Mouse (Mus musculus) limb, embryonic 14.5 days (tissue): Measurements from ENCODE around the gene Adgra3. TPM values are rescaled to one million over a fixed set of nuclear protein-coding genes. Genes with fewer than 3 reads are reported as not detected.
A peak's percentile ranks its signal among the peaks of the same experiment; 100 is the strongest.

Experiments
- ATAC-seq: fragments of 200-750 bp; cut with Nextera tagmentation; 2 replicates; pipeline ENCODE4 v1.8.0; 2017; ENCODE audit warnings: low read depth, moderate number of reproducible peaks, moderate TSS enrichment; ENCODE audit not compliant: low FRiP score
- DNase-seq: peaks from one replicate; pipeline ENCODE4 v3.0.0-alpha.2; 2015; ENCODE audit warnings: low spot score
- H3K27ac ChIP-seq: fragments of 300-500 bp; sonication (generic); replicated peaks from 2 replicates; pipeline ENCODE4 v1.5.1; 2014; ENCODE audit warnings: low read depth, mild to moderate bottlenecking, low read length, moderate library complexity, mixed read lengths
- H3K27me3 ChIP-seq: fragments of 300-500 bp; sonication (generic); 2 replicates; pipeline ENCODE4 v1.6.1; 2014; ENCODE audit warnings: low read length, mixed read lengths; ENCODE audit not compliant: control insufficient read depth, insufficient read depth
- H3K36me3 ChIP-seq: fragments of 300-500 bp; sonication (generic); 2 replicates; pipeline ENCODE4 v1.6.1; 2014; ENCODE audit warnings: mild to moderate bottlenecking, low read length, moderate library complexity, mixed read lengths; ENCODE audit not compliant: control insufficient read depth, insufficient read depth
- H3K4me1 ChIP-seq: fragments of 300-500 bp; sonication (generic); 2 replicates; pipeline ENCODE4 v1.6.1; 2014; ENCODE audit warnings: antibody characterized with exemption, low read length, mixed read lengths; ENCODE audit not compliant: control insufficient read depth, insufficient read depth
- H3K4me2 ChIP-seq: fragments of 300-500 bp; sonication (generic); replicated peaks from 2 replicates; pipeline ENCODE4 v1.6.1; 2014; ENCODE audit warnings: low read depth, mild to moderate bottlenecking, low read length, moderate library complexity; ENCODE audit not compliant: severe bottlenecking
- H3K4me3 ChIP-seq: fragments of 300-500 bp; sonication (generic); replicated peaks from 2 replicates; pipeline ENCODE4 v1.5.1; 2014; ENCODE audit warnings: low read length
- H3K9ac ChIP-seq: fragments of 300-500 bp; sonication (generic); 2 replicates; pipeline ENCODE4 v1.6.1; 2014; ENCODE audit warnings: mild to moderate bottlenecking, low read depth, low read length, moderate library complexity; ENCODE audit not compliant: severe bottlenecking
- H3K9me3 ChIP-seq: fragments of 300-500 bp; sonication (generic); 2 replicates; pipeline ENCODE4 v1.6.1; 2016; ENCODE audit warnings: low read length; ENCODE audit not compliant: control insufficient read depth
- POLR2A ChIP-seq: fragments of 200-500 bp; IDR thresholded peaks from 2 replicates; pipeline ENCODE4 v1.8.0; 2012; ENCODE audit warnings: inconsistent platforms, mild to moderate bottlenecking, moderate library complexity, borderline replicate concordance; ENCODE audit not compliant: insufficient read depth, insufficient read length; ENCODE audit errors: extremely low read depth
- WGBS: fragments of 180-500 bp; shearing (Covaris S2); extraction: QIAGEN DNeasy Blood & Tissue Kit; methylation state at CpG from one replicate; pipeline ENCODE4 v1.1.7; 2014; 5-methylcytosine and 5-hydroxymethylcytosine counted together
- polyA plus RNA-seq, 2 experiments: library from polyadenylated mRNA; depleted of rRNA in 1 of 2; stranded (reverse) in 1 of 2; unstranded in 1 of 2; fragments of >200 nt; fragmentation: Nextera tagmentation in 1 of 2; extraction: Ambion mirVana in 1 of 2; gene quantifications; 2 replicates each; pipeline versions ENCODE4 v1.2.1 to v1.2.3; 2012 to 2014

Gene Adgra3
- polyA plus RNA-seq, 2 experiments = 55.4 to 90.8 TPM

DNA sequence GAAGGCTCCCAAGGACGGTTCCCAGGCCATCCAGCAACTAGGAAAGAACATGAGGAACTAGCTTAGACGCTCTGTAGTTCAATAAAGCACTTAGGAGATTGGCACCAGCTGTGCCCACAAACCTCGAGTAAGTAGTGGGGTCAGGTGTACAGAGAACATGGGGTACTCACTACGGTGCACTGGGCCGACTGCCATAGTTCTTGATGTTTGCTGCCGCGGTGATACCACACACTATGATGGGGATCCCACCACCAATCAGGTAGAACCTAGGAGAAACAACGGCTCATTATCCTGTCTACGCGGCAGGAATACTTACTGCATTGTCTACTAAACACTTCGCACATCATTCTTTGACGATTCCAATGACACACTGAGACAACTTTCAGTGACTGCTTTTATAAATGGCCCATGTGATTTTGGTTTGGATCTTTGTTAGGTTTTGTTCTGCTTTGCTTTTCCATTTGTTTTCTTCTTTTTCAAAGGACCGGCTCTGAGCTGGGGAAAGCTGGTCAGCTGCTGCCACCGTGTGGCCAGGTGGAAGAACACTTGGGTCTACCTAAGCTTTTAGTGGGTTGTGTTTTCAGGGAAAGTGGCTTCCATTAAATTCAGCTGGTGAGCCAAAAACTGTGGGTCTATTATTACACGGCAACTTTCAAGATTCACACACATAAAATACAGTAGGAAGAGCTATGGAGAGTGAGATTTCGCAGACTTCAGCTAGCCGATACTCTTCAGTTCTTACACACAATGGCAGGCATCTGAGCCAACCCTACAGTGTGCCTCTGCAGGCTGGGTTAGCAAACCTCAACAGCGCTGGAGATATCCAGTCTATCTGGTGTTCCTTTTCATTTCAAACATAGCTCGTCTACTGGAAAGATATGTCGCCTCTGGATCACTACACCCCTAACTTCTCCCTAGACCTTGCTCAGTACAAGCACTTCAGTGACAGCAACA is 97.1 kb downstream of the Adgra3 start:
- Histone ChIP-seq H3K9me3 (no peaks in the 10 kb centered on the region), H3K4me3 (no peak overlapping the region), H3K9ac (no peak overlapping the region), H3K27ac (no peak overlapping the region), H3K27me3 (no peaks in the 10 kb centered on the region), H3K36me3 (peaks cover 78% of the 10 kb centered on the region), H3K4me1 (no peaks in the 10 kb centered on the region), H3K4me2 (no peak overlapping the region)
- DNase-seq (peak; percentile 74), ATAC-seq (peak; percentile 55; the same call in 1 of the 2 replicates)
- WGBS = 83% methylated on average over 20 of the region's 20 CpGs
- TF ChIP-seq POLR2A = no peak

DNA sequence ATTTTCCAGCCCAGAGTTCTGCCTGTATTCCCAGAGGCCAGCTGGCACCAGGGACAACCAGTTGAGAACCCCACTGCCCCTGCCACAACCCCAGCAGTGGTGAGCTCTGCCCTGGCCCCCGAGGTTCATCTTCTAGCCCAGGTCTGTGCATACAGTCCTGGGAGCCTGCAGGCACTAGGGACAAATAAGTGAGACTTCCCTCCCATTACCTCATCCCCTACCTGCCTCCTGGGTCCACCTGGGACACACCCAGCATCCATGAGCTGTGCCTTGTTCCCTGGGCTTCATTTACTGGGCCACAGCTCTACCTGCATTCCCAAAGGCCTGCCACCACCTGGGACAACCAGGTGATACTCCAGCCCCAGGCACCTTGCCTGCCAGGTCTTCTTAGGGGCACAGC is 122.5 kb downstream of the Adgra3 start:
- 75% methylated on average over 1 of the region's 1 CpGs for WGBS
- no peaks in the 10 kb centered on the region for H3K36me3 ChIP-seq
- H3K4me1 ChIP-seq = no peaks in the 10 kb centered on the region
- H3K27me3 ChIP-seq = no peaks in the 10 kb centered on the region
- H3K9me3 ChIP-seq = no peaks in the 10 kb centered on the region
- ATAC-seq (no peak), DNase-seq (no peak)
- no peak overlapping the region for H3K4me3 ChIP-seq
- no peak overlapping the region for H3K4me2 ChIP-seq
- TF ChIP-seq POLR2A = no peak
- no peak overlapping the region for H3K9ac ChIP-seq
- H3K27ac ChIP-seq = no peak overlapping the region

DNA sequence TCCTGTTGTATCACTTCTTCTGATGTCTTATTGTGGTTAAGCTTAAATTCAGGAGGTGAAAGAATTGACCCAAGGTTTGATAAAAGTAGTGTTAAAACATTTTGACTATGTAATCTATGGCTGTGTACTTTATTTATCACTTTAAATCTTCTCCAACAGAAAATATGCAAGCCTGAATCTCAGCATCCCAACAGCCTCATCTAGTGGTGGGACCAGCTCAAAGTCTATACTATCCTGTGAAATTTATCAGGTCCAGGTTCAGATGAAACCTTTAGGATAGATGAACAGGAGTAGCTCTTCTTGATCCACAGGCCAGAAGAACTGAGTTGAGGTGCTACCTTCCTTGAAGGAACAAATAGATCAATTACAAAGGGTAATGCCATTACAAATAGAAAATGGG is 134.1 kb downstream of the Adgra3 start:
- ATAC-seq (no peak), DNase-seq (no peak)
- no peak overlapping the region for H3K9ac ChIP-seq
- no peaks in the 10 kb centered on the region for H3K4me1 ChIP-seq
- no peaks in the 10 kb centered on the region for H3K36me3 ChIP-seq
- H3K27ac ChIP-seq = no peak overlapping the region
- TF ChIP-seq POLR2A = no peak
- no peaks in the 10 kb centered on the region for H3K9me3 ChIP-seq
- no peak overlapping the region for H3K4me2 ChIP-seq
- H3K27me3 ChIP-seq = no peaks in the 10 kb centered on the region
- H3K4me3 ChIP-seq = no peak overlapping the region

DNA sequence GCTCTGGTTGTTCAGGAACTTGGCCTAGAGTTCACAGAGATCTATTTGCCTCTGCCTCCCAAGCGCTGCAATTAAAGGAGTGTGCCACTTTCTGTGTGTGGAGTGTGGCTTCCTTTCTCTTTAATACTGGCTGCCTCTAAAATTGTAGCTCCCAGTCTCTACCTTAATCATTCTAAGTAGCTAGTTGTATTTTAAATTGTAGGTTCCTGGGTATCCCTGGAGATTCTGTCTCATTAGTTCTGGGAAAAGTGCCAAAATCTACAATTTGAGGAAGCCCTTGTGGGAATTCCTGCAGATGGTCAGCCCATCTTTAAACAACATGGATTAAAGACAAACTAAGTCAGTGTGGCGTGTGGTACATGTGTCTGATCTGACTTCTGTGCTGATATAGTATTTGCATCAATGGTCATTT is 143.1 kb downstream of the Adgra3 start:
- no peak overlapping the region for H3K9ac ChIP-seq
- WGBS = 58% methylated on average over 2 of the region's 2 CpGs
- DNase-seq = no peak

More for the DNA sequence above, 143.1 kb downstream of the Adgra3 start:
- Histone ChIP-seq H3K4me3 (no peak overlapping the region), H3K27me3 (no peaks in the 10 kb centered on the region), H3K27ac (no peak overlapping the region), H3K4me2 (no peak overlapping the region), H3K36me3 (no peaks in the 10 kb centered on the region), H3K4me1 (0 out of 2 replicates have a peak, but pooled peaks cover 4% of the 10 kb centered on the region), H3K9me3 (no peaks in the 10 kb centered on the region)
- no peak for TF ChIP-seq POLR2A
- peak; percentile 30; the same call in 1 of the 2 replicates for ATAC-seq
